Mouse (Mus musculus) MEL (cell line): ENCODE results near the gene Nell1. TPM values are rescaled to one million over a fixed set of nuclear protein-coding genes. Genes with fewer than 3 reads are reported as not detected.

Experiments
- polyA plus RNA-seq, 2 experiments: library from polyadenylated mRNA; stranded (reverse) in 1 of 2; unstranded in 1 of 2; fragments of >175 nt in 1 of 2; fragments of >200 nt in 1 of 2; gene quantifications; 2 replicates each; pipeline versions ENCODE4 v1.2.1 to v1.2.4; 2012; ENCODE audit warnings: low replicate concordance in 2 of 2, low read depth in 1 of 2; ENCODE audit not compliant: insufficient read length in 2 of 2, insufficient read depth in 1 of 2, missing spikeins in 1 of 2
- total RNA-seq: library from RNA; depleted of rRNA; stranded (reverse); fragments of 300-350 nt; gene quantifications from 2 replicates; pipeline ENCODE4 v1.2.3, GENCODE M21; 2012; rRNA removed

Gene Nell1
- total and polyA plus RNA-seq, 3 experiments, result not detected

Other genes starting within 250 kb of the Nell1 start
- 22.5 and 32.8 TPM in 2 replicates for gene Htatip2, start 215.7 kb upstream of the Nell1 start, total RNA-seq
- gene Htatip2, start 215.7 kb upstream of the Nell1 start, polyA plus RNA-seq, result 10 to 100 TPM in 1 of 2 experiments, not detected in 1; 37.8 TPM
- gene Prmt3, start 196.5 kb upstream of the Nell1 start, total RNA-seq, result 72.6 and 73.9 TPM in 2 replicates
- gene Prmt3, start 196.5 kb upstream of the Nell1 start, polyA plus RNA-seq, result 10 to 100 TPM; 62.5 to 63.7 TPM
- not detected in 2 replicates for gene Slc6a5, start 64.7 kb upstream of the Nell1 start, total RNA-seq
- not detected for gene Slc6a5, start 64.7 kb upstream of the Nell1 start, polyA plus RNA-seq